Mouse (Mus musculus) heart, postnatal 36 days (tissue): ENCODE results near the gene Phldb3. TPM values are rescaled to one million over a fixed set of nuclear protein-coding genes. Genes with fewer than 3 reads are reported as not detected.

Experiments used
- DNase-seq, 2 experiments: peaks; one replicate each; pipeline ENCODE4 v3.0.0; 2021 to 2022
- intact Hi-C: fragments of 180-260 bp; cut with DNase I; formaldehyde crosslinking; loops from one replicate; pipeline ENCODE4 v1.15.1; 2025
- total RNA-seq, 2 experiments: library from RNA; stranded (reverse); gene quantifications; 2 replicates each; pipeline ENCODE4 v1.2.3; 2021

Gene Phldb3
- total RNA-seq, 2 experiments from 2014 or later, result 0.36 to 0.89 TPM

- intact Hi-C loops, result no loop called here
Measured at GRCm38 (mm10) chr7:24622967-24623366, 12.4 kb downstream of the Phldb3 start.

GRCm38 (mm10) chr7:24628685-24629610 is 18.4 kb downstream of the Phldb3 start:
- peak; percentile 71 to 77 for DNase-seq
- intact Hi-C loops, result no loop called here

More at GRCm38 (mm10) chr7:24622967-24623366, 12.4 kb downstream of the Phldb3 start:
- no peak for DNase-seq

- intact Hi-C loops, result no loop called here
- DNase-seq, result no peak
Measured at GRCm38 (mm10) chr7:24629672-24630071, 19.1 kb downstream of the Phldb3 start.

- DNase-seq, result no peak
- intact Hi-C loops, result no loop called here
Measured at GRCm38 (mm10) chr7:24630116-24630880, 19.7 kb downstream of the Phldb3 start.

- intact Hi-C loops, result no loop called here
- DNase-seq, result no peak
Measured at GRCm38 (mm10) chr7:24636264-24636663, 25.7 kb downstream of the Phldb3 start, which contains the start of gene Lypd3. Lypd3 (plus strand) TSS chr7:24636550.

- no peak for DNase-seq
- intact Hi-C loops, result no loop called here
Measured at GRCm38 (mm10) chr7:24637046-24637445, 26.5 kb downstream of the Phldb3 start.

- intact Hi-C loops, result no loop called here
- no peak for DNase-seq
Measured at GRCm38 (mm10) chr7:24638026-24638856, 27.7 kb downstream of the Phldb3 start.

GRCm38 (mm10) chr7:24640450-24640849 is 29.9 kb downstream of the Phldb3 start:
- intact Hi-C loops, result no loop called here
- no peak for DNase-seq

- peak; percentile 37 to 56 for DNase-seq
- intact Hi-C loops, result no loop called here
Measured at GRCm38 (mm10) chr7:24642491-24642890, 31.9 kb downstream of the Phldb3 start.

GRCm38 (mm10) chr7:24644492-24644891 is 33.9 kb downstream of the Phldb3 start:
- no peak for DNase-seq
- intact Hi-C loops, result no loop called here

GRCm38 (mm10) chr7:24644996-24645395 is 34.4 kb downstream of the Phldb3 start:
- DNase-seq, result no peak
- intact Hi-C loops, result no loop called here

GRCm38 (mm10) chr7:24646486-24646885 is 35.9 kb downstream of the Phldb3 start:
- intact Hi-C loops, result no loop called here

GRCm38 (mm10) chr7:24653681-24654080 is 43.1 kb downstream of the Phldb3 start:
- intact Hi-C loops, result loop anchor here (1.0 kb wide), 1 partner anchor 52 kb away; no protein-coding TSS in a partner anchor

More at GRCm38 (mm10) chr7:24646486-24646885, 35.9 kb downstream of the Phldb3 start:
- DNase-seq, result no peak

GRCm38 (mm10) chr7:24659737-24660357 is 49.3 kb downstream of the Phldb3 start:
- DNase-seq, result no peak
- intact Hi-C loops, result loop anchor here (5.0 kb wide), 1 partner anchor 128 kb away; the partner anchor contains the start of gene Irgq

More at GRCm38 (mm10) chr7:24653681-24654080, 43.1 kb downstream of the Phldb3 start:
- DNase-seq, result peak; percentile 60 to 71

- intact Hi-C loops, result loop anchor here (5.0 kb wide), 1 partner anchor 129 kb away; the partner anchor contains the start of gene Irgq
- DNase-seq, result no peak
Measured at GRCm38 (mm10) chr7:24661118-24661904, 50.7 kb downstream of the Phldb3 start.

- intact Hi-C loops, result loop anchor here (2.0 to 5.0 kb wide), 3 partner anchors 62 to 188 kb away; partner anchors contain the start of gene Irgq
- DNase-seq, result peak; percentile 58 to 77
Measured at GRCm38 (mm10) chr7:24662575-24662974, 52.0 kb downstream of the Phldb3 start.

GRCm38 (mm10) chr7:24664301-24664700 is 53.7 kb downstream of the Phldb3 start:
- DNase-seq, result no peak
- intact Hi-C loops, result loop anchor here (5.0 kb wide), 1 partner anchor 132 kb away; the partner anchor contains the start of gene Irgq

GRCm38 (mm10) chr7:24664959-24665358 is 54.4 kb downstream of the Phldb3 start:
- no peak for DNase-seq
- intact Hi-C loops, result loop anchor here (5.0 kb wide), 1 partner anchor 133 kb away; the partner anchor contains the start of gene Irgq
